Mouse (Mus musculus) cortical plate, adult 2 months (tissue): ENCODE data around the gene Klhl5. TPM values are rescaled to one million over a fixed set of nuclear protein-coding genes. Genes with fewer than 3 reads are reported as not detected.

Experiments
- H3K27ac ChIP-seq: fragments of 200-500 bp; 2 replicates; pipeline ENCODE4 v1.5.1; 2012; ENCODE audit warnings: low read length, control low read depth, inconsistent platforms; ENCODE audit not compliant: insufficient read depth
- H3K4me1 ChIP-seq: fragments of 200-500 bp; 2 replicates; pipeline ENCODE4 v1.6.1; 2011; ENCODE audit warnings: low read length; ENCODE audit not compliant: control insufficient read depth, insufficient read depth
- H3K4me3 ChIP-seq: fragments of 200-500 bp; 2 replicates; pipeline ENCODE4 v1.5.1; 2011; ENCODE audit warnings: mild to moderate bottlenecking, low read length, control low read depth; ENCODE audit not compliant: insufficient read depth
- CTCF ChIP-seq: fragments of 200-500 bp; IDR thresholded peaks from 2 replicates; pipeline ENCODE4 v1.5.1; 2011; ENCODE audit warnings: mild to moderate bottlenecking, control low read depth, low read length; ENCODE audit not compliant: insufficient read depth; ENCODE audit errors: extremely low read depth
- POLR2A ChIP-seq: fragments of 200-500 bp; IDR thresholded peaks from 2 replicates; pipeline ENCODE4 v1.6.1; 2011; ENCODE audit warnings: mild to moderate bottlenecking, low read length, control low read depth; ENCODE audit not compliant: insufficient read depth; ENCODE audit errors: extremely low read depth
- polyA plus RNA-seq: library from polyadenylated mRNA; depleted of rRNA; stranded (reverse); fragments of >200 nt; gene quantifications from 2 replicates; pipeline ENCODE4 v1.2.3, GENCODE M21; 2012

The Klhl5 gene
- polyA plus RNA-seq, 1 experiment: 46.9 TPM

GRCm38 (mm10) chr5:65076087-65076486 is 31.3 kb upstream of the Klhl5 start:
- TF ChIP-seq POLR2A (no peak), CTCF (no peak)
- H3K4me1 ChIP-seq: 0 out of 2 replicates have a peak, but pooled peaks cover 2% of the 10 kb centered on the region
- H3K4me3 ChIP-seq: no peak overlapping the region
- H3K27ac ChIP-seq: no peak overlapping the region

- H3K27ac ChIP-seq: no peak overlapping the region
- no peak overlapping the region for H3K4me3 ChIP-seq
- TF ChIP-seq POLR2A: no peak
- TF ChIP-seq CTCF: no peak
- H3K4me1 ChIP-seq: 0 out of 2 replicates have a peak, but pooled peaks cover 2% of the 10 kb centered on the region
Observed at GRCm38 (mm10) chr5:65076748-65077147, 30.6 kb upstream of the Klhl5 start.

- no peak overlapping the region for H3K27ac ChIP-seq
- TF ChIP-seq CTCF (no peak), POLR2A (no peak)
- no peak overlapping the region for H3K4me3 ChIP-seq
- H3K4me1 ChIP-seq: 0 out of 2 replicates have a peak, but pooled peaks cover 2% of the 10 kb centered on the region
Observed at GRCm38 (mm10) chr5:65078081-65078480, 29.3 kb upstream of the Klhl5 start.

GRCm38 (mm10) chr5:65079881-65080280 is 27.5 kb upstream of the Klhl5 start:
- TF ChIP-seq CTCF (no peak), POLR2A (no peak)
- 0 out of 2 replicates have a peak, but pooled peaks cover 2% of the 10 kb centered on the region for H3K4me1 ChIP-seq
- peak overlapping the region; percentile 31 for H3K4me3 ChIP-seq
- H3K27ac ChIP-seq: no peak overlapping the region

GRCm38 (mm10) chr5:65081836-65082235 is 25.5 kb upstream of the Klhl5 start:
- no peak overlapping the region for H3K4me3 ChIP-seq
- H3K27ac ChIP-seq: no peak overlapping the region
- 0 out of 2 replicates have a peak, but pooled peaks cover 2% of the 10 kb centered on the region for H3K4me1 ChIP-seq
- TF ChIP-seq CTCF: no peak
- TF ChIP-seq POLR2A: no peak

- Histone ChIP-seq H3K4me1 (no peaks in the 10 kb centered on the region), H3K27ac (no peak overlapping the region), H3K4me3 (no peak overlapping the region)
- TF ChIP-seq CTCF (no peak), POLR2A (no peak)
Observed at GRCm38 (mm10) chr5:65086522-65086921, 20.8 kb upstream of the Klhl5 start.

GRCm38 (mm10) chr5:65089707-65090106 is 17.6 kb upstream of the Klhl5 start:
- no peak for TF ChIP-seq POLR2A
- no peak for TF ChIP-seq CTCF
- H3K4me3 ChIP-seq: no peak overlapping the region
- no peaks in the 10 kb centered on the region for H3K4me1 ChIP-seq
- H3K27ac ChIP-seq: no peak overlapping the region

GRCm38 (mm10) chr5:65091184-65091858 is 16.0 kb upstream of the Klhl5 start:
- TF ChIP-seq POLR2A (no peak), CTCF (no peak)
- no peak overlapping the region for H3K27ac ChIP-seq
- no peaks in the 10 kb centered on the region for H3K4me1 ChIP-seq
- no peak overlapping the region for H3K4me3 ChIP-seq

GRCm38 (mm10) chr5:65091921-65092320 is 15.4 kb upstream of the Klhl5 start, which contains the start of gene Tmem156:
Gene Tmem156, minus strand, starts transcription at chr5:65092132.
- no peaks in the 10 kb centered on the region for H3K4me1 ChIP-seq
- no peak for TF ChIP-seq POLR2A
- TF ChIP-seq CTCF: no peak
- H3K27ac ChIP-seq: no peak within 1 kb of the TSS
- no peak within 1 kb of the TSS for H3K4me3 ChIP-seq

- Histone ChIP-seq H3K4me3 (no peak overlapping the region), H3K27ac (no peak overlapping the region), H3K4me1 (no peaks in the 10 kb centered on the region)
- TF ChIP-seq CTCF (no peak), POLR2A (no peak)
Observed at GRCm38 (mm10) chr5:65093769-65094168, 13.6 kb upstream of the Klhl5 start.
